Mouse (Mus musculus) lung, postnatal 0 days (tissue): ENCODE data around the gene Dnaja2.

Experiments used
- CTCF ChIP-seq: IDR thresholded peaks from 2 replicates; pipeline ENCODE4 v1.5.1; 2016; ENCODE audit warnings: antibody characterized with exemption, mild to moderate bottlenecking
- EP300 ChIP-seq: IDR thresholded peaks from 2 replicates; pipeline ENCODE4 v1.6.1; 2016; ENCODE audit warnings: antibody characterized with exemption, mild to moderate bottlenecking, control low read depth

DNA sequence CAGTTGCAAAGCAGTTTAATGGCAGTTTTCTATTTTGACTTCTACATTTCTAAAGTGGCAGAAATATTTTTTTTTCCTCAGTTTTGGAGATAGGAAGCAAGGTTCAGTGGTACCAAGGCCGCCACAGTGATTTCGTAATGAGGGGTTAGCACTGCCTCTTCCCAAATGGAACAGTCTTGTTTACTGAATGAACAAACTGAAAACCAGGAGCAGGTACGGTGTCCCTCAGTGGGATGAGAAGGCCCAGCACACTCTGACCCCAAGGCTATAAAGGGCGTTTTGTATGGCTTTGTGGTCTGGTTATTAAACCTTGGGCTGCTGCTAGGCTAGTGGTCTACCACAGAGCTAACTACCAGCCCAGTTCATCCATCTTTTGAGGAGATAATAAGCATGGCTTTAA, 49.1 kb upstream of the Dnaja2 start:
- TF ChIP-seq CTCF, result no peak
- TF ChIP-seq EP300, result no peak
